Mouse (Mus musculus): ENCODE measurements around the gene Ache.
"Not testable (repeated sequence)": the region's sequence is repeated elsewhere in the genome, so short reads cannot be mapped to it uniquely, and the experiment has no call there.

Ache gene

DNA sequence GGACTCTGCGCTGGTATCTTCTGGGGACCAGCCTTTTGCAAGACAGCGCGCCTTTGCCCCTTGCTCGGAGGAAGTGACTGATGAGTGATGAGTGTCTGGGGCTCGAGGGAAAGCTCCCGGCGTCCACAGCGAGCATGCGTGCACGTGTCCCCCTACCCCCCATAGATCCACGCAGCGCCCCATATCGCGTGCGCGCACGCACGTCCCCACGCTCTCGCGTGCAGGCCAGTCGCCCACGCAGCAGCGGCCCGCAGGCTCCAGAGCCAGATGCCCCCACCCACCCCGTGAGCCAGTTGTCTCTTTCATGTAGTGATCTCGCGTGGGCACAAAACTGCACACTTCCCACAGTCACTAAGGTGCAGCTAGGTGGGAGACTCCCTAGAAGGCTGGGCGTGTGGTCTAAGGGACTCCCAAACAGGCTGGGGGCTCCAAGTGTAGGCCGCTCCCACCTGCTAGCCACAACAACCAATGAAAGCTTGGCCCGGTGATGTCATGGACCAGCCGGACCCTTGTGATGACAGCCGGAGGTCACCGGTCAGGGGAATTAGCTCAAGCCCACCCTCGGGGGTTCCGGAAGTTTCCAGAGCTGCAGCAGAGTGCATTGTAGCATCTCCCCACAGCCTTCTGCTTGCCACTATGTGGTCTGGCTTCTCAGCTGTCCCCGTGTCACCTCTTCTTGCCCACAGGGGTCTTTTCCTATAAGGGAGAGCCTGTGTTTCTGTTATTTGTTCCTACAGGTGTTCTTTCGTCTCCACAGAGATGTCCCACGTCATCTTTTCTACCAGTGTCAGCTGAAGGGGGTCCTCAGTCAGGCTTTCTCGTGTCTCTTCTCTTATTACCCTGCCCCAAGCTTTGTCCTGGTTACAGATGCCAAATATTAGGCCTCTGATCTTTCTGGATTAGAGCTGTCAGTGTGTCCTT lies at the start of gene Ache:
Gene Ache, plus strand, starts transcription at position 488 of the 921 bp plus-strand sequence.
- no peak for DNase-seq

DNA sequence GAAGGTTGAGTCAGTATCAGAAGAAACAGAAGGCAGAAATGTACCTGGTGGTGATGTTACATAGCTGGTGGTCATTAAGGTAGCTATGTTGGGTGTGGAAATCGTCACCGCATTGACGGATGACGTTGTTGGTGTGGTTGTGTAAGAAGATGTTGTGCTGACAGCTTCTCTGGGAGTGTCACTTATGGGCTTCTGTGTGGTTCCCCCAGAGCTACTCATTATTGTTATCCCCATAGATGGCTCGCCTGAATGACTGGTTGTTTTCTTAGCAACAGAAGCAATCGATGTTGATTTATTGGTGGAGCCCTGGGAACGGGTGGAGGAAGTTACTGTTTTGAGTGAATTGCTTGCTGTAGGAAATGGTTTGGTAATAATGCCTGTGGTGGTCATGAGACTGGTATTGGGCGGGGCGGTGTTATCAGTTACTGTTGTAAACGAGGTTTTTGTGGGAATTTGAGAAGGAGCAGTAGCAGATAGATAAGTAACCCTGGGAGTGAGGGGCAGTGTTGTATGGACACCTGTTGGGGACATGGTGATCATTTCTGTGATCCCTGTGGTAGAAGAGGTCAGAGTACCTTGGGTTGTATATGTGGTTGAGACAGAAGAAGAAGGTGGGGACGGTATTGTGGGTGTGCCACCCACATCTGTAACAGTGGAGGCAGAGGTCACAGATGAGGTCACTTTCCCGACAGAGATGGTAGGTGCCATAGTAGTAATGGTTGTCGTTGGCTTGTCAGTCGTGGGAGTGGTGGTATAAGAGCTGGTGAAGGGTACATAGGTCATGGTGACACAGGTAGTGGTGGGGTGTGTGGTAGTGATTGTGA lies 23.2 kb upstream of the Ache start:
- DNase-seq, result no peak

DNA sequence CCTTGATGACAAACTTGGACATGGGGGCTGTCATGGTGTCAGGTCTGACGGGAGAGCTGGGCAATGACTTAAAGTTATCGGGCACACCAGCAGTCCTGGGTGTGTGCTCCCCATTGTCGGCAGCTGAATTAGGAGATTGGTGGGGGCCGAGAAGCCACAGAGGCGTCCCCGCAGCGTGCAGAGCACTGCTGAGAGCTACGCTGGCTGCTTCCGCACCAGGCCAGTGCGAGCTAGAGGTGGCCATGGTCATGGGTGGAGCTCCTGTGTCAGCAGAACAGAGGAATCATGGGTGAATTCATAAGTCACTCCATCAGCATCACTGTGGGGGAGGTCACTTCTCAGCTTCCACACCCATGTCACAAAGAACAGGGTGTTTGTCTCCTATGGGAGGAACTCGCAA lies 22.5 kb upstream of the Ache start:
- no peak for DNase-seq

DNA sequence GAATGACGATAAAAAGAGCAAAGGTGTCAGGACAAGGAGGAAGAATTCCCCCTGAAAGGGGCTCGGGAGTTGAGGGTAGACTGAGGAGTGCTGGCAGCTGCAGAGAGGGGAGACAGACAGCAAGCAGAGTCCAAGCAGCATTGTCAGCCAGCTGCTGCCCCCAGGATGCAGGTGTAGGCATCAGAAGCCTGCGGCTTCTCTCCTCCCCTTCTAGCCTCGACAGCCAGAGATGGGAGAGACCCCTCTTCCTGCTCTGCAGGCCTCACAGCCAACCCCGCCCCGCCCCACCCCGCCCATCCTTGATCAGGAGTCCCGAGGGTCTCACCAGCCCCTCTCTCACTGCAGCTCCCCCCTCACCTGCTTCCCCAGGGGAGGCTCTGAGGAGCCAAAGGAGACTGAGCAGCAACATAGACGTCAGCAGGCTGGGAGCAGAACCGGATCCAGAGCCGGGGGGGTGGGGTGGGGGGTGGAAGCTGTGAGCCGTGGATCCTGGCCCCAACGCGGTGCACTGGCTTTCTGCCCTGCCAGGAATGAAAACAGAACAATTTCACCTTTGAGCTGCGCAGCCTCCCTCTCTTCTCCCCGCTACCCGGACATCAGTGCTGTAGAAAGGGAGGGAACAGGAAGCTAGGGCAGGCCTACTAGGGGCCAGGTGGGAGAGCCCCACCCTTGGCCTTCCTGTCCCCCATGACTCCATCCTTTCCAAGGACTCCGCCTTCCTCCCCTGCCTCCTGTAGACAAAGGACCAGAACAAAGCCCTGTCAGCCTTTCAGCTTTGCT lies 19.0 kb upstream of the Ache start:
- DNase-seq, result peak; percentile 29 to 50

DNA sequence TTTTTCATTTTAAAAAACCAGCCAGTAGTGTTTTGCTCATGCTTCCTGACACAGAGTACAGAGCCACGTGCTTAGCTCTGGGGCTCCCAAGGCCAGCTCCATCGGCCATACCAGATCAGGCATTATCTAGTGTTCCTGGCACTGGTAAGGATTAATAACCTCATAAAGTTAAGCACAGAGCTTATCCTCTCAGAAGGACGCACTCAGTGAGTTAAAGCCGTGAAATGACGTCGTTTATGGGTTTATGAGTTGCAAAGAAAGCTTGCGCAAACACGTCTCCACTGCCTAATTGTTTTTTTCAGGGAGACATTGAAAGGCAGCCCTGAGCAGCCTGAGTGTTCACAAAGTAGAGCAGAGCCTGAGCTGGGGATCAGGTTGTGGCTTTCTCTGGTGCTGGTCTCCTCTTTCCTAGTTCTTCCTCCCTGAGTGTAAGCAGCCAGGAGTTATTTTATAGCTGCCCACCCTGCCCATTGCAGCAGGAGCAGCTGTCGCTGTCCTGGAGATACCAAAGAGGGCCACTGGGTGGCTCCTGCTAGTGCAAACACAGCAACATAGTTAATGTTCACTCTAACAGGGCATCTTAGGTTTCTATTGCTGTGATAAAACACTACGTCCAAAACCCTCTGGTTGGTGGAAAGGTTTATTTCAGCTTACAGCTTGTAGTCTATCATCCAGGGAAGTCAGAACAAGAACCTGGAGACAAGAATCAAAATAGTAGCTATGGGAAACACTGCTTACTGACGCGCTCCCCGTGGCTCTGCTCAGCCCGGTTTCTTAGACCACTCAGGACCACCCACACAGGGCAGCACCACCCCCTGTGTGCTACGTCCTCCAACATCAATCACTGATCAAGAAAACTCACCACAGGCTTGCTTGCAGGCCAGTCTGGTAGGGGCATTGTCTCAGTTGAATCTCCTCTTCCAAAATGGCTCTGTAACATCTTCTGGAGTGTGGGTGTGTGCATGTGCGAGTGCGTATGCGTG lies 9.7 kb upstream of the Ache start:
- DNase-seq, result peak; percentile 37 to 74

DNA sequence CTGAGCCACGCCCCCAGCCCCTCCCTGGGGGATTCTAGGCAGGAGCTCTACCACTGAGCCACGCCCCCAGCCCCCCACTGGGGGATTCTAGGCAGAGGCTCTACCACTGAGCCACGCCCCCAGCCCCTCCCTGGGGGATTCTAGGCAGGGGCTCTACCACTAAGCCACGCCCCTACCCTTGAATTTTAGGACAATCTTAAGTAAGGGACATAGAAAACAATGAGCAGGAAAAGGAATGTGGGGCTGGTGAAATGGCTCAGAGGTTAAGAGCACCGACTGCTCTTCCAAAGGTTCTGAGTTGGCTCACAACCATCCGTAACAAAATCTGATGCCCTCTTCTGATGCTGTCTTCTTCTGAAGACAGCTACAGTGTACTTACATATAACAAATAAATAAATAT lies 2.9 kb upstream of the Ache start:
- not testable (repeated sequence) for DNase-seq

DNA sequence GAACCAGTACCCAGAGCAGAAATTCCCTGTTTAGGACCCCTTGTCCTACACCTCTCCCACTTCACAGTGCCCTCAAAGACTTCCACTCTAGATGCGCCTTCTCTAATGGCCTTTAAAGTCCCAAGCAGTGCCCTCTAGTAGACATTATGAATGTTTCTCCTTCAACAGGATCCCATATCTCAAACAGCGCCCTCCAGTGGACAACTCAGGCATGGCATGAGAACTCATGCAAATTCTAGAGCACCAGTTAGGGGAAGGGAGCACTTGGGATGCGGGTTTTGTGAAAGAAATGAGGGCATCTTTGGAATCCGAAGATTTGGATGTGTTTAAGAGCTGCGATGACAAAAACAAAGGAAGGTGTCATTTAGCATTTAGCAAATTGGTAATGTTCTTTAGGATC lies 2.3 kb upstream of the Ache start:
- peak in 1 of 2 experiments; percentile 74 for DNase-seq

DNA sequence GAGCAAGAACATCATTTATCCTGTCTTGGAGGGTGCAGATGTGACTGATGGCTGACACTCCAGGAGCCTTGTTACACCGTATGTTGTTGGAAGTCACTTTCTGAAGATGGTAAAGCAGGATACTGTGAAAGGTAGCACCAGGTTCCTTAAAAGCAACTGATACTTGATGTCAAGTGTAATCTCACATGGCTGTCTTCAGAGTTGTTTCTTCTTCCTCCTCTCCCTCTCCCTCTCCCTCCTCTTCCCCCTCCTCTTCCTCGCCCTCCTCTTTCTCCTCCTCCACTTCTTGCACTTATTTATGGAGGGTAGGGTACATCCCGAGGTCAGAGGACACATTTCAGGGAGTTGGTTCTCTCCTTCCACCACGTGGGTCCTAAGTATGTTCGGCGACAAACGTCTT lies 1.3 kb upstream of the Ache start:
- DNase-seq, result no peak

DNA sequence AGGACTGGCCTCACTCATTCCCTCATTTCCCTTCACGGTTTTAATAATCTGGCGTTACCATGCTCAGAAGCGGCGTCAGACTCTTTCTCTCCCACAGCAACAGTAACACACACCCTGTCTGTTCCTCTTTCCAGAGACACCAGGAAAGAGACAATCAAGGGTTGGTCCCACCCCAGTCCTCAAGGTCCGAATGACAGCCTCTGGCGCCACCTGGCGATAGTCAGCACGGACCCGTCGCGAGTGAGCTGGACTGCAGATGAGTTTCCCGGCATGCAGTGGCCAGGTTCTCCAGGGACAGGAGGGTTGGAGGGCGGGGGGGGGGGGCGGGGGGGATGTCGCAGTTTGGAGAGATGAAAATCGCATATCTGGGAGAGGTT lies 676 bp upstream of the Ache start:
- peak; percentile 86 to 96 for DNase-seq

DNA sequence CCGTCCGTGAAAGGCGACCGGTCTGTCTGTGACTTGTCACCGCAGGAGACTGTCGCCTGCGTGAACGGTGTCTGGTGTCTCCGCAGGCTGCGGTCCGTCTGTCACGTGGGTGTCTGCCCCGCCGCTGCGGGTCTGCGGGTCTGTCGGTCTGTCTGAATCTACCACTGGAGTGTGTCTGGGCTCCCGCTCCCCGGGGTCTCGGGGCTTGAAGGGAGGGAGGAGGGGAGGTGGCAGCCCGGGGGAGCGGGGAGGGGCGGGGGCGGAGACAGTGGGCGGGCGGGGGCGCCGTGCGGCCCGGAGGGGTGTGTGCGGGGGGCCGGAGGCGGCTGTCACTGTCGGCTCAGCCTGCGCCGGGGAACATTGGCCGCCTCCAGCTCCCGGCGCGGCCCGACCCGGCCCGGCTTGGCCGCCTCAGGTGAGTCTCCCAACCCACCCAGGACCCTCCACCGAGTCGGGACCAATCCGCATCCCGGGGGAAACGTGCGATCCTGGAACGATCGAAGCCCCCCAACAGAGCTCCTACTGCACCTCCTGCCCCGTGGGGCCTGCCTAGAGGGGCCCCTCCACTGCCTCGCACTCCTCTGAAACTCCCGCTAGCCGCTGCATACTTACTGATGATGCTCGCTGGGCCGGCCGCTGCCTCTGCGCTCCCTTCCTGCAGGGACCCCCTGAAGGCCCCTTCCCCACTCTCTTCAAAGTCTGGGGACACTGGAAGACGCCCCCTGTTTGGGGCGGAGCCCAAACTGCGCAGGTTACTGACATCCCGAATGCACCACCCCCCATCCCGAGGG lies 829 bp downstream of the Ache start:
- DNase-seq, result no peak

DNA sequence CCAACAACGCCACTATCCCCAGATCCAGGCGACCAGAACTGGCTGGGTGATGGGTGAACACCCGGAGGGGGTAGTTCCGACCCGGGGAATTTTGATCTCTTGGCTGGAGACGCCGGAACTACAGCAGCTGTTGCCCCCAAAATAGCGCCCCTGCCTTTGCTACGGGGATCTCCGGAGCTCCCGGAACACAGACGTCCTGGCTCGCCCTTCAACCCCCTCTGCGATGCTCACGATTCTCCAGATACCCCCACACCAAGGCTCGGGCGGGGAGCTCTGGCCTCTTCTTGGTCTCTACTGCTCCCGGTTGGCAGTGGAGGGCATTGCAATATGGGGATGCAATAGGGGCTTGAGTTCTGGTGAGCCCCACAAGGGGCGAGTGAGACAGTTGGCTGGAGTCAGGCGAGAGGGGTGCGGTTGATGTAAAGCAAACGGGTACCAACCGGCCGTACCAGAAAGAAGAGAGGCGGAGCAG lies 1.7 kb downstream of the Ache start:
- peak in 1 of 2 experiments; percentile 53 for DNase-seq

DNA sequence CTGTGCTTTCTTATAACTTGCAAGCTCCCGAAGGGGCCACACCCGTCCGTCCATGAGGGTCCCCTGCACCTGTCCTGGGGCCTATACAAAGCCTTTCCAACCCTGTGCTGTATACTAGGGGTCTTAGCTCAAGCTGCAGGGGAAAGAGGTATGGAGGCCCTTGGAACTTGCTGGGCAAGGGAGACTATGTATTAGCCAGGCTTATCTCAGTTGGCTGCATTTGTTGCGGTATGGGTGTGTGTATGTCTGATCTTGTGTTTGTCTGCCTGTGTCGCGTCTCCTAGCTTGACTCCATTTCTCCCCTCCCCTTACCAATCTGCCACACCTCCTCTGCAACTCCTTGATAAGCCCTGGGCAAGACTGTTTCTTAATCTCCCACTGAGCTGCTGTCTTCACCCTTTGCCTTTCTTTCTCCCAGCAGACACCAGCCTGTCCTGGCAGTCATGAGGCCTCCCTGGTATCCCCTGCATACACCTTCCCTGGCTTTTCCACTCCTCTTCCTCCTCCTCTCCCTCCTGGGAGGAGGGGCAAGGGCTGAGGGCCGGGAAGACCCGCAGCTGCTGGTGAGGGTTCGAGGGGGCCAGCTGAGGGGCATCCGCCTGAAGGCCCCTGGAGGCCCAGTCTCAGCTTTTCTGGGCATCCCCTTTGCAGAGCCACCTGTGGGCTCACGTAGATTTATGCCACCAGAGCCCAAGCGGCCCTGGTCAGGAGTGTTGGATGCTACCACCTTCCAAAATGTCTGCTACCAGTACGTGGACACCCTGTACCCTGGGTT lies 2.5 kb downstream of the Ache start:
- no peak for DNase-seq

DNA sequence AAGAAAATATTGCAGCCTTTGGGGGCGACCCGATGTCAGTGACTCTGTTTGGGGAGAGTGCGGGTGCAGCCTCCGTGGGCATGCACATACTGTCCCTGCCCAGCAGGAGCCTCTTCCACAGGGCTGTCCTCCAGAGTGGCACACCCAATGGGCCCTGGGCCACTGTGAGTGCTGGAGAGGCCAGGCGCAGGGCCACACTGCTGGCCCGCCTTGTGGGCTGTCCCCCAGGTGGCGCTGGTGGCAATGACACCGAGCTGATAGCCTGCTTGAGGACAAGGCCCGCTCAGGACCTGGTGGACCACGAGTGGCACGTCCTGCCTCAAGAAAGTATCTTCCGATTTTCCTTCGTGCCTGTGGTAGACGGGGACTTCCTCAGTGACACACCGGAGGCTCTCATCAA lies 3.4 kb downstream of the Ache start:
- DNase-seq, result peak; percentile 67 to 89

DNA sequence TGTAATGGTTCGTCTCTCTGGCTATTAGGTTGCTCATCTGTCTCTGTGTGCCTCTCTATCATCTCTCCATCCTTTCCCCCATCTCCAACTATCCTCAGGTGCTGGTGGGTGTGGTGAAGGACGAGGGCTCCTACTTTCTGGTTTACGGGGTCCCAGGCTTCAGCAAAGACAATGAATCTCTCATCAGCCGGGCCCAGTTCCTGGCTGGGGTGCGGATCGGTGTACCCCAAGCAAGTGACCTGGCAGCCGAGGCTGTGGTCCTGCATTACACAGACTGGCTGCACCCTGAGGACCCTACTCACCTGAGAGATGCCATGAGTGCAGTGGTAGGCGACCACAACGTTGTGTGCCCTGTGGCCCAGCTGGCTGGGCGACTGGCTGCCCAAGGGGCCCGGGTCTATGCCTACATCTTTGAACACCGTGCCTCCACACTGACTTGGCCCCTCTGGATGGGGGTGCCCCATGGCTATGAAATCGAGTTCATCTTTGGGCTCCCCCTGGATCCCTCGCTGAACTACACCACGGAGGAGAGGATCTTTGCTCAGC lies 4.1 kb downstream of the Ache start:
- DNase-seq, result no peak

DNA sequence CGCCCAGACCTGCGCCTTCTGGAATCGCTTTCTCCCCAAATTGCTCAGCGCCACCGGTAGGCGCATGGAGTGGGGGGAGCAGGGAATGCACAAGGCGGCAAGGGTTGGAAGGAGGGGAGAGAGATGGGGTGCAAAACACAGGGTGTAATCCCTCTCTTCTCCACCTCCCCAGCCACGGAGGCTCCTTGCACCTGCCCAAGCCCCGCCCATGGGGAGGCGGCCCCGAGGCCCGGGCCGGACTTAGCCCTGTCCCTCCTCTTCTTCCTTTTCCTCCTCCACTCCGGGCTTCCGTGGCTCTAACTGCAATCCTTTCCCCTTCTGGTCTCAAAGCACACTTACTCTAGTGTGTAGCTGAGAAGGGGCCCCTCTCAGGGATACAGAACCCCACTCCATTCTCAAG lies 6.0 kb downstream of the Ache start:
- peak; percentile 92 to 95 for DNase-seq

DNA sequence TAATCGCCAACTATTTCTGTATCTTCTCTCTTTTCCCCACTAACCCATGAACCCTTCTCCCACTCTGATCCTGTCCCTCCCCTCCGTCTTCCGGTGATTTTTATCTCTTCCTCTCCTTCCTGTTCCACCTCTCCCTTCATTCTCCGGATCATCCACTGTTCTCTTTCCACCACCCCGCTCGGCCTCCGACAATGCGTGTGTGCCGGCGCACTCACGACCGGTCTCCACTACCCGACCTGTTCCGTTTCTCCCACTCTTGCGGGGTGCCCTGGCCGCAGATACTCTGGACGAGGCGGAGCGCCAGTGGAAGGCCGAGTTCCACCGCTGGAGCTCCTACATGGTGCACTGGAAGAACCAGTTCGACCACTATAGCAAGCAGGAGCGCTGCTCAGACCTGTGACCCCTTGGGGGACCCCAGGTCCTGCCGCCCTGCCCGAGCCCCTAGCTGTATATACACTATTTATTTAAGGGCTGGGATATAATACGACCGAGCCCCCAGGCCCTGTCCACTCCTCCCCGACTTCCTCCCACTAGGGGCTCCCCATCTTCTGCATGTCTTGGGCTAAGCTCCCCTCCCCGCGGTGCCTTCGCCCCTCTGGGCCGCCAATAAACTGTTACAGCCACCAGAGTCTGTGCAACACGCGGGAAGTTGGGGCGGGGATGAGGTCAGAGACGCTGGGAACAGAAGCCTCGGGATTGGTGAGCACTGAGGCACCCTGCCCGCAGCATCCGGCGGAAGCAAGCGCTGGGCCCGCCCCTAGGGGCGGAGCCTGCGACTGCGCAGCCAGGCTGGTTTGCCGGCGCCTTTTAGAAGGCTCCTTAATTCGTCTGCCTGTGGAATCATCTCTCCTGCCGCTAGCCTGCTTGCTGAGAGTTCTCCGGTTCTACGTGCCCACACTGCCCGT lies 6.8 kb downstream of the Ache start, which contains the start of gene Ufsp1:
Gene Ufsp1, plus strand, starts transcription at position 791 of the 905 bp plus-strand sequence.
- DNase-seq, result peak; percentile 97 to 98

DNA sequence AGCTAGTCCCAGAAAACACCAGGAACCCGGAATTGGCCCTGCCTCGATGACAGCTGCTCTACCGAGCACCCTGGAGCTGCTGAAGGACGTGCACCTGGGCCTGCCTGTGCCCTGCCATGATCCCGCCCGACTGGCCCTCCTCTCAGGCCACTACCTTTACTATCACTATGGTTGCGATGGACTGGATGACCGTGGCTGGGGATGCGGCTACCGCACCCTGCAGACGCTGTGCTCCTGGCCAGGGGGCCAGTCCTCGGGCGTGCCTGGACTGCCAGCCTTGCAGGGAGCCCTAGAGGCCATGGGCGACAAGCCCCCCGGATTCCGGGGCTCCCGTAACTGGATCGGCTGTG lies 7.4 kb downstream of the Ache start:
- DNase-seq, result no peak

DNA sequence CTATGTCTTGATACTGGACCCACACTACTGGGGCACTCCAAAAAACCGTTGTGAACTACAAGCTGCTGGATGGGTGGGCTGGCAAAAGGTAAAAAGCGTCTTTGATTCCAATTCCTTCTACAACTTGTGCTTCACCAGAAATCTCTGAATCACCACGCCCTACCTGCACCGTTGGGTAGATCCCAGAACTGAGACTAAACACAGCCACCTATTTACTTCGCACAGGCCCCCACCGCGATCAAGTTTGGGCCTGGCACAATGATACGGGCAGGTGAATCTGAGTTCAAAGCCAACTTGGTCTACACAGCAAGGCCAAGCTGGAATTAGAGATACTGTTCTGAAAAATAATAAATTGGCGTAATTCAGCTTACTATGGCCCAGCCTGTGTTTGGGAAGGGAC lies 8.0 kb downstream of the Ache start:
- DNase-seq, result no peak

DNA sequence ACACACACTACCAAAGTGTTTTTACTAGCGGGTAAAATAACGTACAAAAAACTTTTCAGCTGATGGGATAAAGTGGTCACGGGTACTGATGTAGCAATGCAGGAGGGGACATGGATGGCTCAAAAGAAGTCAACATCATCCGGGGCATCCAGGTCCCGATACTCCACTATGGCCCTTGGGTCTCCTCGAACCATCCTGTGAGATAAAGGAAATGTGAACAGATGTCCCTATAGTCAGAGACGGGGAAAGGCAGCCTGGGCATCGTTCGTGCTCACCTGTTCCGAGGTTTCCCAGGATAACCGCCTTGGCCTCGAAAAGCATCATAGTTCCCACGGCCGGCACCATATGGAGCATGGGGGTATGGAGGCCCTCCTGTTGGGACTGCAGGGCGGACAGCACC lies 8.4 kb downstream of the Ache start:
- DNase-seq, result no peak

Data from kidney, postnatal 36 days (tissue).